Mouse (Mus musculus): ENCODE data around the gene Hist1h4n.
"Not testable (repeated sequence)": the region's sequence is repeated elsewhere in the genome, so short reads cannot be mapped to it uniquely, and the experiment has no call there.

The Hist1h4n gene

GRCm38 (mm10) chr13:21831418-21832394 lies at the start of gene Hist1h4n:
TSS of gene Hist1h4n (minus strand) at chr13:21832196.
- DNase-seq (ENCODE audit: low spot score in 2 of 2) = peak; percentile 42 to 73

- DNase-seq (ENCODE audit: low spot score in 2 of 2) = no peak
Observed at GRCm38 (mm10) chr13:21880735-21881134, 48.7 kb upstream of the Hist1h4n start.

- DNase-seq (ENCODE audit: low spot score in 2 of 2) = not testable (repeated sequence)
Observed at GRCm38 (mm10) chr13:21865503-21865902, 33.5 kb upstream of the Hist1h4n start.

GRCm38 (mm10) chr13:21861608-21862007 lies 29.6 kb upstream of the Hist1h4n start:
- no peak for DNase-seq (ENCODE audit: low spot score in 2 of 2)

GRCm38 (mm10) chr13:21855698-21856162 lies 23.7 kb upstream of the Hist1h4n start:
- DNase-seq (ENCODE audit: low spot score in 2 of 2) = peak in 1 of 2 experiments; percentile 30

GRCm38 (mm10) chr13:21855146-21855545 lies 23.1 kb upstream of the Hist1h4n start:
- DNase-seq (ENCODE audit: low spot score in 2 of 2) = peak; percentile 71 to 85

GRCm38 (mm10) chr13:21852215-21852945 lies 20.4 kb upstream of the Hist1h4n start:
- no peak for DNase-seq (ENCODE audit: low spot score in 2 of 2)

GRCm38 (mm10) chr13:21850696-21851095 lies 18.7 kb upstream of the Hist1h4n start:
- DNase-seq (ENCODE audit: low spot score in 2 of 2) = not testable (repeated sequence)

GRCm38 (mm10) chr13:21847883-21848282 lies 15.9 kb upstream of the Hist1h4n start:
- DNase-seq (ENCODE audit: low spot score in 2 of 2) = no peak

- not testable (repeated sequence) for DNase-seq (ENCODE audit: low spot score in 2 of 2)
Observed at GRCm38 (mm10) chr13:21846356-21846755, 14.4 kb upstream of the Hist1h4n start.

- DNase-seq (ENCODE audit: low spot score in 2 of 2) = not testable (repeated sequence)
Observed at GRCm38 (mm10) chr13:21840508-21840907, 8.5 kb upstream of the Hist1h4n start.

- not testable (repeated sequence) for DNase-seq (ENCODE audit: low spot score in 2 of 2)
Observed at GRCm38 (mm10) chr13:21833461-21833860, 1.5 kb upstream of the Hist1h4n start, which contains the start of the genes Hist1h2ap and Hist1h2br. TSS of gene Hist1h2ap (minus strand) at chr13:21833507. TSS of gene Hist1h2br (plus strand) at chr13:21833743.

- peak in 1 of 2 experiments; percentile 62 for DNase-seq (ENCODE audit: low spot score in 2 of 2)
Observed at GRCm38 (mm10) chr13:21830344-21830743, 1.7 kb downstream of the Hist1h4n start.

GRCm38 (mm10) chr13:21828511-21828910 lies 3.5 kb downstream of the Hist1h4n start:
- DNase-seq (ENCODE audit: low spot score in 2 of 2) = peak in 1 of 2 experiments; percentile 35

GRCm38 (mm10) chr13:21820082-21820890 lies 11.7 kb downstream of the Hist1h4n start:
- not testable (repeated sequence) for DNase-seq (ENCODE audit: low spot score in 2 of 2)

- DNase-seq (ENCODE audit: low spot score in 2 of 2) = peak; percentile 26 to 59
Observed at GRCm38 (mm10) chr13:21812092-21812491, 19.9 kb downstream of the Hist1h4n start.

- DNase-seq (ENCODE audit: low spot score in 2 of 2) = peak; percentile 64 to 78
Observed at GRCm38 (mm10) chr13:21811539-21811938, 20.5 kb downstream of the Hist1h4n start, which contains the start of gene Hist1h4m. TSS of gene Hist1h4m (plus strand) at chr13:21811746.

GRCm38 (mm10) chr13:21811074-21811473 lies 20.9 kb downstream of the Hist1h4n start:
- not testable (repeated sequence) for DNase-seq (ENCODE audit: low spot score in 2 of 2)

- DNase-seq (ENCODE audit: low spot score in 2 of 2) = not testable (repeated sequence)
Observed at GRCm38 (mm10) chr13:21810073-21810472, 21.9 kb downstream of the Hist1h4n start, which contains the start of the genes Hist1h2bq and Hist1h2ao. TSS of gene Hist1h2bq (minus strand) at chr13:21810197. TSS of gene Hist1h2ao (plus strand) at chr13:21810465.

- DNase-seq (ENCODE audit: low spot score in 2 of 2) = not testable (repeated sequence)
Observed at GRCm38 (mm10) chr13:21803058-21803457, 28.9 kb downstream of the Hist1h4n start.

- DNase-seq (ENCODE audit: low spot score in 2 of 2) = not testable (repeated sequence)
Observed at GRCm38 (mm10) chr13:21797163-21797562, 34.8 kb downstream of the Hist1h4n start.
